ENCODE assay signal across 21 mouse cellular contexts in genomic region chr2:52817341-52817740, GRCm38 (mm10). TPM values are rescaled to one million over a fixed set of nuclear protein-coding genes. Genes with fewer than 3 reads are reported as not detected.
A peak's percentile ranks its signal among the peaks of the same experiment; 100 is the strongest.
DNase-seq lines count a peak whose midpoint lies in the region; ATAC-seq lines count a peak whose summit lies in the region.
"Had no signal": no experiment of that assay in that cellular context is flagged by ENCODE, and none has a peak within 500 bp of the region (broad histone marks: within the 10 kb centered on the region; RNA-seq: fewer than 3 reads in every experiment).

No protein-coding gene starts in this region.

- intact Hi-C loops in left cerebral cortex, postnatal 14 days (cut with DNase I), result no loop called here

- peak; percentile 50; the same call in 1 of the 2 replicates for ATAC-seq in frontal cortex, adult (ENCODE audit: low TSS enrichment)
- ATAC-seq: activated CD4-positive, CD25-positive, alpha-beta regulatory T cell, adult 4 months; forebrain, embryonic 13.5 days; hindbrain, postnatal 0 days; intestine, embryonic 15.5 days; lung, postnatal 0 days; midbrain, embryonic 13.5 days had no signal

- DNase-seq in frontal cortex, postnatal 14 days (ENCODE audit: low spot score in 2 of 2), result no peak
- DNase-seq in left cerebral cortex, adult 18-20 months (ENCODE audit: low spot score in 2 of 2), result peak; percentile 4 to 18
- DNase-seq in left cerebral cortex, postnatal 14 days (ENCODE audit: low spot score in 2 of 2), result no peak
- peak; percentile 13 to 18 for DNase-seq in layer of hippocampus, adult 8-10 months (ENCODE audit: low spot score in 2 of 2)
- DNase-seq in telencephalon, adult 2 months (ENCODE audit: low read depth, low spot score), result peak; percentile 29
- DNase-seq in urinary bladder, postnatal 4 days (ENCODE audit: low spot score in 2 of 2), result no peak
- DNase-seq: adrenal gland, adult 2 months; cerebellum, adult 9-10 months; cerebellum, postnatal 36 days; heart, postnatal 14 days; kidney, adult 8-10 months; kidney, postnatal 4 days; liver, embryonic 13.5 days; lung, adult 18-20 months had no signal

RNA-seq across cellular contexts. Expression of gene Fmnl2, which starts 40.3 kb away (rescaled TPM):
- total RNA-seq in left cerebral cortex, adult 18-20 months (2021), result 10 to 100 TPM; 41.9 to 43.2 TPM
- total RNA-seq in left cerebral cortex, postnatal 14 days (2021), result 10 to 100 TPM; 42.8 to 43.4 TPM
- 10 to 100 TPM; 43.9 to 45.7 (median 44.3) TPM for total RNA-seq in layer of hippocampus, adult 8-10 months (2022)

Comparison
In these comparisons a context has a peak if more than half of its experiments do, and no peak if none do; other contexts are left out.
1. DNase-seq: peak in left cerebral cortex, adult 18-20 months (2 of 2), layer of hippocampus, adult 8-10 months (2 of 2) and telencephalon, adult 2 months (single experiment); none in frontal cortex, postnatal 14 days (0 of 2), left cerebral cortex, postnatal 14 days (0 of 2) and urinary bladder, postnatal 4 days (0 of 2).